Mouse (Mus musculus) yolk sac, embryonic 10.5 days (tissue): Measurements from ENCODE around the gene Lrp6.

Experiments used
- DNase-seq: peaks from one replicate; pipeline ENCODE4 v3.0.0-alpha.2; 2017; ENCODE audit warnings: low spot score

Lrp6 gene

GRCm38 (mm10) chr6:134567986-134568556 lies 1.3 kb upstream of the Lrp6 start:
- no peak for DNase-seq

DNA sequence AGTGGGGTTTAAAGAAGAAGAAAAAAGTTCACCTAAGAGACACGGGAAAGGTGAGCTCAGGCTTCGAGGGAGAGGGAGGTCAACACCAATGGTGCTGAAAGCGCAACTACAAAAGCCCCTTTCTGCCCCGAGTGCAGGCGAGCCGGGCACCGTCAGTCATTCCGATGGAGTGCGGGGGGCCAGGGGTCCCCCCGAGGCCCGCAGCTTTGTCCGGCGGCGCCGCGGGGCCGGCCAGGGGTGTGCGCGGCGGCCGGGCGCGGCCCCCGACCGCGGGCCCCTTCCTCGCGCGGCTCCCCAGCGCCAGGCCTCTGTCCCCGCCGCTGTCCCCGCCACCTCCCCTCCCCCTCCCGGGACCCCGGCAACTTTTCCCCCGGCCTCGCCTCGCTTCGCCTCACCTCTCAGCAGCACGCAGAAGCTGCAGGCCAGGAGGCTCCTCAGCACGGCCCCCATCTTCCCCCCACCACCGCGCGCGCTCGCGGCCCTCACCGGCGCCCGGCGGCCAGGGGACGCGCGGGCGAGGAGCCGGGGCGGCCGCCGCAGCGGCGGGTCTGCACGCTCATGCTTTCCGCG lies 432 bp downstream of the Lrp6 start:
- no peak for DNase-seq

- peak; percentile 24 for DNase-seq
Observed at GRCm38 (mm10) chr6:134565606-134566247, 1.0 kb downstream of the Lrp6 start.

DNA sequence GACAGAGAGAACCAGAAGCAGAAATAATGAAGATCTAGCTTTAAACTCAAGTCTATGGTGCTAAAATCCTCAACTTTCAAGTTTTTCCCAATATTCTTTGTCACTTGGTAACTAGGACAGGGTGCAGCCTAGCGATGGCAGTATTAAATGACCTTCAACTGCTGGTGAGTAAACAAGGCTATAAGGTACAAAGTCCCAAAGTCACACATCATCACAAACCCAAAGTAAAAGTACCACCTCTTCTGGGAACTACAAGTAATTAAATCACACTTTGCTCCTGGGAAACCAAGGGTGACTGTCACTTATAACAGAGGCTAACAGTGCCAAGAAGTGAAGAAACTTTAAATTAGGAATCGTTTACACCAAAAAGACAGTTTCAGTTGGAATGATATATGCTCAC lies 2.2 kb downstream of the Lrp6 start:
- peak; percentile 36 for DNase-seq

DNA sequence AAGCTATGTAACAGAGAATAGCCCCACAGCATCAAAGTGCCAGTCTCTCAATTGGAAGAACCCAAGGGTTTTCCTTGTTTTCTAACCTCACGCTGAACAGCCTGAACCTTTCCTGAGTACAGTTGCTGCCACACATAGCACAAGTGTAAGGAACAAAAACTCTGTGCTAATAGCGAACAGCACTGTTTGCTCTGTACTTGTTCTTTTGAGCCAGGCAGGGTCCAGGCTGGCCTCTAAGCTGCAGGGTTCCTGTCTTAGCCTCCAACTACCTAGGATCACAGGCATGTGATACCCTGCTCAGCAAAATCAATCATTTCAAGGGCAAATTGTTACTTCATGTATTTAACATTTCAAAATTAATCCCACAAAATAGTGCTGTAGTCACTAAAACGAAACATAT lies 7.1 kb downstream of the Lrp6 start:
- no peak for DNase-seq

DNA sequence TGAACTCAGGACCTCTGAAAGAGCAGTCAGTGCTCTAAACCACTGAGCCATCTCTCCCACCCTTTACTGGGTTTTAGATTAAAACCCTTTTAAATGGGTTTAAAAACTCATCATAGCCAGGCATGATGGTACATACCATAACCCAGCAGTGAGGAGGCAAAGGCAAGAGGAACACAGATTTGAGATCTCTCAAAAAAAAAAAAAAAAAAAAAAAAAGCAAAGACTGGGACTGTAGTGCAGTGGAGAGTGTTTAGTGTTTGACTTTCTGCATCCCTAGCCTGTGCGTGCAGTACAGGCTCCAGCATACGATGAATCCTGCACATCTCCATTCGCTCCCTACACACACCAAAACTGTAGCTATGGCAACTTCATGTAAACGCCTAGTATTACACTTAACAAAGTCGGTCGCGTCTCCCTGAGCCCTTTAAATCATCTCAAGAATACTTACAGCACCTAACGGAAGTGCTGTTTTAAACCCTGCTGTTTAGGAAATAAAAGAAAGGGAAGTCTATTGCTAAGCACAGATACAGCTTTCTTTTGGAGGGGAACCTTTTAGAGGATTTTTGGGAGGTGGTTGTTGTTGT lies 8.1 kb downstream of the Lrp6 start:
- DNase-seq: no peak

DNA sequence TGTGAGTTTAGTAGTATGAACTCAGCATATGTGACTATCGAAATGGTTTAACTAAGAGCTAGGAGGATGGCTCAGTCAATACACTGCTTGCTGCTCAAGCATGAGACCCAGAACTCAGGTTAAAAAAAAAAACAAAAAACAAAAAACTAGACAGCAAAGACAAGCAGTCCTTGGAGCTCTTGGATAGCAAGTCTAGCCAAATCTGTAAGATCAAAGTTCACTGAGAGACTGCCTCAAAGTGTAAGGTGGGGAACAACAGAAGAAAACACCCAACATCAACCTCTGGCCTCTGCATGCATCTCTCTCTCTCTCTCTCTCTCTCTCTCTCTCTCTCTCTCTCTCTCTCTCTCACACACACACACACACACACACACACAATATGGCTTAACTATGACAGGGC lies 9.7 kb downstream of the Lrp6 start:
- DNase-seq: no peak

- no peak for DNase-seq
Observed at GRCm38 (mm10) chr6:134556185-134556950, 10.4 kb downstream of the Lrp6 start.

DNA sequence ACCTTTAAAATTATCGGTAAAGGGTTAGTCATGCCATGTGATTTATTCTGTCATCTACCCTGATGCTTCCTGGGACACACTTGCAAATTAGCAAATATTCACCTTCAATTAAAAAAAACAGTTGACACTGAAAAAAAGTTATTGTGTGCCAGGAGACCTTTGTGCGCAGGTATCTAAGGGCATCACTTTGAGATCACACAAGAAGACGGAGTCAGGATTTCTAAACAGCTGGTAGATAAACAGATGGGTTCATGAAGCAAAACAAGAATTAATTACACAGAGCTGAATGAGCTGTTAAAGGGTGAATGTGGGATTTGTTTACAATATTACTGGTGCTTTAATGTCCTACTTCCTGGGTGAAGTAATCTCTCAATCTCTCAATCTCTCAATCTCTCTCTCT lies 11.6 kb downstream of the Lrp6 start:
- no peak for DNase-seq

GRCm38 (mm10) chr6:134554230-134554629 lies 12.5 kb downstream of the Lrp6 start:
- DNase-seq: no peak

- no peak for DNase-seq
Observed at GRCm38 (mm10) chr6:134551007-134551406, 15.8 kb downstream of the Lrp6 start.

- no peak for DNase-seq
Observed at GRCm38 (mm10) chr6:134550396-134550795, 16.4 kb downstream of the Lrp6 start.

DNA sequence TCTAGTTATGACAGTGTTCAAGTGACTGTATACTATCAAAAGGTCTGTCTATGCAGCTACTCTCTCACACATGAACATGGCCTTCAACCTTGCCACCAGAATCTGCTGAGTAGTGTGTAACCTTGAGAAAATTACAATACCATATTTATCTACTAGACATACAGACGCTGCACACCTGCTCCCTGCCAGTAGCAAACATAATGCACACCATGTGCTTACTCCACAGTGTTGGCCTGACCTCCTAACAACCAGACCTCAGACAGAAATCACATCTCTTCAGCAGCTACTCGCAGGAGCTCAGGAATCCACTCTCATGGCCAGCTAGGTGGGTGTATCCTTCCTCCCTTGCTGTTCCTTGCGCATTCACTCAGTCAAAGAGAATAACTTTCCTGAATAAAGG lies 21.9 kb downstream of the Lrp6 start:
- DNase-seq: no peak

- DNase-seq: no peak
Observed at GRCm38 (mm10) chr6:134544093-134544492, 22.7 kb downstream of the Lrp6 start.

- no peak for DNase-seq
Observed at GRCm38 (mm10) chr6:134543607-134544006, 23.2 kb downstream of the Lrp6 start.

DNA sequence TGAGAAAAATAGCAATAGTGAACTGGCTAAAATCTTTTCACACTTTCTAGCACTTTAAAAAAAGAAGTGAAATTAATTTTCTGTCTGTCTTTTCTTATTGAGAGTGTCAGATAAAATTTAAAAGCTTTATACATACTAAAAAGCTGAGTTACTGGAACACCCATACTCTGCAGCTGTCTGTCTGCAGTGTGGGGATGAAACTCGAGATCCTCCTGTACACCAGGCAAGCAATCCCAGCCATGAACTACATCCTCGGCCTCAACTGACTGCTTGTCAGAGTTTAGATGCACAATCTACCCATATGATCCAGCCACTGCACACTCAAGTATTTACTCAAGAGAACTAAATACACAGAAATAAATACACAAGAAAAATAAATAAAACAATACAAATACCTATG lies 24.4 kb downstream of the Lrp6 start:
- no peak for DNase-seq

- DNase-seq: no peak
Observed at GRCm38 (mm10) chr6:134540161-134540560, 26.6 kb downstream of the Lrp6 start.

DNA sequence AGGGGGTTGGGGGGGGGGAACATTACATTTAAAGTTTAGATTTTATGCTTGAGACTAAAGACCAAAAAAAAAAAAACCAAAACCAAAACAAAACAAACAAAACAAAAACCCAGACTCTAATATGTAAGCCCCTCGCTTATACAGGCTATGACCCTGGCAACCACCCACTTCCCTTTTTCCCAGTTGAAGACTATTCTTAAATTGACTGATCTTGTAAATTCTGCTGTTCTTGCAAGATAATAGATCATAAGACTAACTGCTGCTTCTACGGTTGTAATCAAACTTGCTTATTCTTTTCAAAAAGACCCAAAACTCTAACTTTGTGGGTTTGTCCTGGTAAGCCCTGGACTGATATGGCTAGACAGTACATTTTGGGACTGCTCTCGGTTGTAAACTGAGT lies 27.3 kb downstream of the Lrp6 start:
- no peak for DNase-seq

- no peak for DNase-seq
Observed at GRCm38 (mm10) chr6:134538805-134539204, 28.0 kb downstream of the Lrp6 start.

GRCm38 (mm10) chr6:134537461-134538117 lies 29.2 kb downstream of the Lrp6 start:
- DNase-seq: no peak

GRCm38 (mm10) chr6:134535169-134535568 lies 31.6 kb downstream of the Lrp6 start:
- DNase-seq: no peak

DNA sequence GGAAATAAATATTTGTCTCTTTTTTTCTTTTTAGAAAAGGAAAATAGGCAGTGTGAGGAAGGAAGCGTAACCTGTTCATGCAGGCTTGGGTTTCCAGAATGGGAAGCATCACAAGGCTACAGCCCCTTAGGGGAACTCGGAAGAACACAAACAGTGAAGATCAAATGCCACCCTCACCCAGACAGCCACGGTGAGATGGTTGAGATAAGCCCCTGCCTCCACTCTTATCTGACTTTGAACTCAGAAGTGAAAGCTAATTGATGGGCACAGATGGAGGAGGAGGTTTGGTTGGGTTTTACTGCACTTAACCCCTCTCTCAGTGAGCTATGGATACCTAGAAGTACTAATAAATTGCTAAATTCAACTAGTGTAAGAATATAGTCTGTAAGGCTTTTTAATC lies 33.7 kb downstream of the Lrp6 start:
- DNase-seq: no peak
